Mouse (Mus musculus) lung, adult 2 months (tissue): ENCODE data around the gene Rabgef1.

ENCODE experiments used
- CTCF ChIP-seq: fragments of 200-500 bp; IDR thresholded peaks from 2 replicates; pipeline ENCODE4 v1.5.1; 2011; ENCODE audit warnings: mild to moderate bottlenecking, low read length, control low read depth; ENCODE audit not compliant: insufficient read depth
- POLR2A ChIP-seq: fragments of 200-500 bp; IDR thresholded peaks from 2 replicates; pipeline ENCODE4 v1.6.1; 2011; ENCODE audit warnings: low read depth, mild to moderate bottlenecking, control low read depth, low read length, borderline replicate concordance; ENCODE audit errors: extremely low read depth

GRCm38 (mm10) chr5:130204560-130204959 is 33.0 kb downstream of the Rabgef1 start:
- no peak for TF ChIP-seq CTCF
- TF ChIP-seq POLR2A: no peak
